ENCODE assay signal across 23 mouse cellular contexts in genomic region chr10:107021118-107021517, GRCm38 (mm10).
DNase-seq lines count a peak whose midpoint lies in the region; ATAC-seq and TF ChIP-seq lines count a peak whose summit lies in the region.
"Had no signal": no experiment of that assay in that cellular context is flagged by ENCODE, and none has a peak within 500 bp of the region (broad histone marks: within the 10 kb centered on the region; RNA-seq: fewer than 3 reads in every experiment).

No protein-coding gene starts in this region.

- ATAC-seq in kidney, postnatal 0 days (replicated peaks; ENCODE audit: low FRiP score, low read depth), result no peak
- no peak for ATAC-seq in kidney, embryonic 16.5 days (ENCODE audit: low FRiP score, low TSS enrichment)
- peak; percentile 62; the same call in 1 of the 2 replicates for ATAC-seq in lung, embryonic 14.5 days (ENCODE audit: insufficient read depth)
- ATAC-seq in lung, postnatal 0 days, result no peak
- ATAC-seq: forebrain, embryonic 13.5 days; forebrain, embryonic 15.5 days; forebrain, postnatal 0 days had no signal

- TF ChIP-seq CTCF in kidney, postnatal 0 days (IDR thresholded peaks at IDR 0.05; ENCODE audit: low read depth), result no peak
- no peak for TF ChIP-seq CTCF in lung, embryonic 14.5 days (IDR thresholded peaks at IDR 0.05; ENCODE audit: low read depth)
- no peak for TF ChIP-seq CTCF in lung, postnatal 0 days (IDR thresholded peaks at IDR 0.05)

- no peak overlapping the region for H3K4me2 ChIP-seq in kidney, postnatal 0 days (ENCODE audit: low read length)
- no peak overlapping the region for H3K4me2 ChIP-seq in kidney, embryonic 16.5 days (replicated peaks; ENCODE audit: low read depth, low read length)
- H3K4me2 ChIP-seq in lung, embryonic 14.5 days, result no peak overlapping the region
- no peak overlapping the region for H3K4me2 ChIP-seq in lung, postnatal 0 days (replicated peaks; ENCODE audit: low read depth, low read length)
- H3K4me2 ChIP-seq: embryonic facial prominence, embryonic 12.5 days; embryonic facial prominence, embryonic 15.5 days; forebrain, embryonic 13.5 days; forebrain, embryonic 15.5 days had no signal

- peak; percentile 8 for DNase-seq in kidney, postnatal 0 days (ENCODE audit: low spot score)
- DNase-seq in lung, embryonic 14.5 days, result peak; percentile 59
- DNase-seq in lung, postnatal 36 days, result no peak
- DNase-seq in lung, postnatal 0 days (ENCODE audit: low spot score), result peak; percentile 28
- DNase-seq in lung, postnatal 25 days (ENCODE audit: low spot score), result no peak
- no peak for DNase-seq in urinary bladder, postnatal 14 days (ENCODE audit: low spot score)
- DNase-seq: adrenal gland, adult 2 months; adrenal gland, postnatal 10 days; adrenal gland, postnatal 25 days; cerebellum, adult 11 months; cerebellum, adult 18-20 months; cerebellum, adult 8-10 months; cerebellum, adult 9-11 months; cerebellum, postnatal 14 days; cerebellum, postnatal 36 days; embryo, embryonic 11 days; forebrain, postnatal 0 days had no signal

- H3K27ac ChIP-seq in kidney, postnatal 0 days, result no peak overlapping the region
- no peak overlapping the region for H3K27ac ChIP-seq in kidney, embryonic 16.5 days (ENCODE audit: low read length)
- no peak overlapping the region for H3K27ac ChIP-seq in lung, embryonic 14.5 days (ENCODE audit: low read depth)
- no peak overlapping the region for H3K27ac ChIP-seq in lung, postnatal 0 days (ENCODE audit: low read length)
- H3K27ac ChIP-seq: embryonic facial prominence, embryonic 12.5 days; embryonic facial prominence, embryonic 15.5 days; forebrain, embryonic 13.5 days; forebrain, embryonic 15.5 days had no signal

- no peaks in the 10 kb centered on the region for H3K4me1 ChIP-seq in kidney, postnatal 0 days (replicated peaks; ENCODE audit: insufficient read depth, low read length)
- H3K4me1 ChIP-seq in kidney, embryonic 16.5 days (ENCODE audit: insufficient read depth, low read length), result no peaks in the 10 kb centered on the region
- H3K4me1 ChIP-seq in lung, embryonic 14.5 days (ENCODE audit: insufficient read depth), result no peaks in the 10 kb centered on the region
- H3K4me1 ChIP-seq in lung, postnatal 0 days (ENCODE audit: insufficient read depth, low read depth, low read length), result no peaks in the 10 kb centered on the region
- H3K4me1 ChIP-seq: embryonic facial prominence, embryonic 12.5 days; embryonic facial prominence, embryonic 15.5 days; forebrain, embryonic 13.5 days; forebrain, embryonic 15.5 days had no signal

- no peak overlapping the region for H3K4me3 ChIP-seq in kidney, postnatal 0 days (replicated peaks; ENCODE audit: low read depth, low read length)
- no peak overlapping the region for H3K4me3 ChIP-seq in kidney, embryonic 16.5 days (ENCODE audit: low read length)
- H3K4me3 ChIP-seq in lung, embryonic 14.5 days (ENCODE audit: low read depth, low read length), result no peak overlapping the region
- H3K4me3 ChIP-seq in lung, postnatal 0 days (ENCODE audit: low read depth, low read length), result no peak overlapping the region
- H3K4me3 ChIP-seq: embryonic facial prominence, embryonic 12.5 days; embryonic facial prominence, embryonic 15.5 days; erythroblast, embryonic 14.5 days; forebrain, embryonic 13.5 days; forebrain, embryonic 15.5 days had no signal

- no peaks in the 10 kb centered on the region for H3K36me3 ChIP-seq in kidney, postnatal 0 days (ENCODE audit: insufficient read depth, low read length)
- H3K36me3 ChIP-seq in kidney, embryonic 16.5 days (ENCODE audit: insufficient read depth, low read length), result no peaks in the 10 kb centered on the region
- H3K36me3 ChIP-seq in lung, embryonic 14.5 days (ENCODE audit: insufficient read depth), result no peaks in the 10 kb centered on the region
- no peaks in the 10 kb centered on the region for H3K36me3 ChIP-seq in lung, postnatal 0 days (ENCODE audit: insufficient read depth, low read length)
- H3K36me3 ChIP-seq: embryonic facial prominence, embryonic 12.5 days; embryonic facial prominence, embryonic 15.5 days; forebrain, embryonic 15.5 days had no signal

- no peak for TF ChIP-seq EP300 in lung, postnatal 0 days (IDR thresholded peaks at IDR 0.05)

- H3K9ac ChIP-seq in kidney, postnatal 0 days (ENCODE audit: low read depth, low read length), result no peak overlapping the region
- H3K9ac ChIP-seq in kidney, embryonic 16.5 days (replicated peaks; ENCODE audit: low read length), result no peak overlapping the region
- no peak overlapping the region for H3K9ac ChIP-seq in lung, embryonic 14.5 days
- no peak overlapping the region for H3K9ac ChIP-seq in lung, postnatal 0 days (replicated peaks; ENCODE audit: low read depth)
- H3K9ac ChIP-seq: embryonic facial prominence, embryonic 12.5 days; embryonic facial prominence, embryonic 15.5 days; forebrain, embryonic 13.5 days; forebrain, embryonic 15.5 days; forebrain, postnatal 0 days had no signal

- 66% methylated on average over 5 of the region's 5 CpGs for WGBS in kidney, postnatal 0 days
- 59% methylated on average over 5 of the region's 5 CpGs for WGBS in kidney, embryonic 16.5 days
- 34% methylated on average over 5 of the region's 5 CpGs for WGBS in lung, embryonic 14.5 days
- 46% methylated on average over 5 of the region's 5 CpGs for WGBS in lung, postnatal 0 days

- no peaks in the 10 kb centered on the region for H3K27me3 ChIP-seq in kidney, postnatal 0 days (ENCODE audit: insufficient read depth, low read length)
- no peaks in the 10 kb centered on the region for H3K27me3 ChIP-seq in kidney, embryonic 16.5 days (ENCODE audit: insufficient read depth, low read length)
- H3K27me3 ChIP-seq in lung, embryonic 14.5 days (ENCODE audit: insufficient read depth, low read length), result no peaks in the 10 kb centered on the region
- no peaks in the 10 kb centered on the region for H3K27me3 ChIP-seq in lung, postnatal 0 days (replicated peaks; ENCODE audit: insufficient read depth, low read length)
- H3K27me3 ChIP-seq: embryonic facial prominence, embryonic 12.5 days; embryonic facial prominence, embryonic 15.5 days; forebrain, embryonic 13.5 days; forebrain, embryonic 15.5 days had no signal

- H3K9me3 ChIP-seq in kidney, postnatal 0 days (replicated peaks; ENCODE audit: low read length), result no peaks in the 10 kb centered on the region
- no peaks in the 10 kb centered on the region for H3K9me3 ChIP-seq in kidney, embryonic 16.5 days (ENCODE audit: low read length)
- H3K9me3 ChIP-seq in lung, embryonic 14.5 days (ENCODE audit: low read depth, low read length), result no peaks in the 10 kb centered on the region
- H3K9me3 ChIP-seq in lung, postnatal 0 days (ENCODE audit: low read length), result no peaks in the 10 kb centered on the region
- H3K9me3 ChIP-seq: embryonic facial prominence, embryonic 12.5 days; embryonic facial prominence, embryonic 15.5 days; forebrain, embryonic 13.5 days; forebrain, embryonic 15.5 days had no signal

Comparison
In these comparisons a context has a peak if more than half of its experiments do, and no peak if none do; other contexts are left out.
1. DNase-seq: peak in kidney, postnatal 0 days (single experiment), lung, embryonic 14.5 days (single experiment) and lung, postnatal 0 days (single experiment); none in lung, postnatal 36 days (single experiment), lung, postnatal 25 days (single experiment) and urinary bladder, postnatal 14 days (single experiment).